In genomic region chr5:113985737-113986136, GRCm38 (mm10) we compare ENCODE assay signal across 11 mouse cellular contexts. TPM values are rescaled to one million over a fixed set of nuclear protein-coding genes. Genes with fewer than 3 reads are reported as not detected.
DNase-seq lines count a peak whose midpoint lies in the region; ATAC-seq and TF ChIP-seq lines count a peak whose summit lies in the region.
"Had no signal": no experiment of that assay in that cellular context is flagged by ENCODE, and none has a peak within 500 bp of the region (broad histone marks: within the 10 kb centered on the region; RNA-seq: fewer than 3 reads in every experiment).

No protein-coding gene starts in this region.

- no peaks in the 10 kb centered on the region for H3K9me3 ChIP-seq in erythroblast, embryonic 14.5 days (ENCODE audit: control insufficient read depth, low read length)
- no peaks in the 10 kb centered on the region for H3K9me3 ChIP-seq in kidney, postnatal 0 days (replicated peaks; ENCODE audit: low read length)
- no peaks in the 10 kb centered on the region for H3K9me3 ChIP-seq in embryonic facial prominence, embryonic 14.5 days (ENCODE audit: control insufficient read depth, low read length)
- H3K9me3 ChIP-seq in liver, embryonic 16.5 days (replicated peaks; ENCODE audit: control insufficient read depth, low read length): no peaks in the 10 kb centered on the region

- no peak for ATAC-seq in erythroblast, adult 5-6 weeks (replicated peaks; ENCODE audit: low FRiP score, poor library complexity, severe bottlenecking)
- ATAC-seq in kidney, postnatal 0 days (replicated peaks; ENCODE audit: low FRiP score, low read depth): no peak
- no peak for ATAC-seq in embryonic facial prominence, embryonic 14.5 days (ENCODE audit: low read depth)
- ATAC-seq in liver, embryonic 16.5 days (ENCODE audit: low read depth): no peak

- peak overlapping the region; percentile 45 for H3K4me3 ChIP-seq in erythroblast, embryonic 14.5 days (replicated peaks)
- H3K4me3 ChIP-seq in kidney, postnatal 0 days (replicated peaks; ENCODE audit: low read depth, low read length): no peak overlapping the region
- H3K4me3 ChIP-seq in embryonic facial prominence, embryonic 14.5 days (ENCODE audit: low read depth, low read length): no peak overlapping the region
- peak overlapping the region; percentile 41 for H3K4me3 ChIP-seq in liver, embryonic 16.5 days (ENCODE audit: low read depth, low read length)

- DNase-seq in kidney, postnatal 0 days (ENCODE audit: low spot score): no peak
- DNase-seq in kidney, postnatal 14 days: no peak
- no peak for DNase-seq in embryonic facial prominence, embryonic 14.5 days (ENCODE audit: low spot score)
- no peak for DNase-seq in adrenal gland, postnatal 14 days
- no peak for DNase-seq in adrenal gland, adult 8-10 months

- 14% methylated on average over 2 of the region's 2 CpGs for WGBS in kidney, postnatal 0 days
- 49% methylated on average over 2 of the region's 2 CpGs for WGBS in embryonic facial prominence, embryonic 14.5 days
- 56% methylated on average over 2 of the region's 2 CpGs for WGBS in liver, embryonic 16.5 days (ENCODE audit: insufficient replicate concordance)

- peak overlapping the region; percentile 77 for H3K27ac ChIP-seq in kidney, postnatal 0 days
- peak overlapping the region; percentile 18; the same call in 1 of the 2 replicates for H3K27ac ChIP-seq in embryonic facial prominence, embryonic 14.5 days (replicated peaks; ENCODE audit: low read depth, low read length)
- peak overlapping the region; percentile 96 for H3K27ac ChIP-seq in liver, embryonic 16.5 days (ENCODE audit: low read length)

- no peak overlapping the region for H3K9ac ChIP-seq in kidney, postnatal 0 days (ENCODE audit: low read depth, low read length)
- no peak overlapping the region for H3K9ac ChIP-seq in embryonic facial prominence, embryonic 14.5 days (ENCODE audit: low read depth, low read length)
- H3K9ac ChIP-seq in liver, embryonic 16.5 days (ENCODE audit: low read depth, low read length): peak overlapping the region; percentile 65

- H3K4me1 ChIP-seq in erythroblast, embryonic 14.5 days (ENCODE audit: control insufficient read depth): peaks cover 96% of the 10 kb centered on the region
- H3K4me1 ChIP-seq in kidney, postnatal 0 days (replicated peaks; ENCODE audit: insufficient read depth, low read length): peaks cover 17% of the 10 kb centered on the region
- H3K4me1 ChIP-seq in embryonic facial prominence, embryonic 14.5 days (ENCODE audit: control insufficient read depth, insufficient read depth, low read length): peaks cover 5% of the 10 kb centered on the region; the same call in 1 of the 2 replicates
- peaks cover 88% of the 10 kb centered on the region for H3K4me1 ChIP-seq in liver, embryonic 16.5 days (ENCODE audit: control insufficient read depth, low read depth, low read length)

- no peaks in the 10 kb centered on the region for H3K27me3 ChIP-seq in erythroblast, embryonic 14.5 days (ENCODE audit: control insufficient read depth)
- no peaks in the 10 kb centered on the region for H3K27me3 ChIP-seq in kidney, postnatal 0 days (ENCODE audit: insufficient read depth, low read length)
- H3K27me3 ChIP-seq in embryonic facial prominence, embryonic 14.5 days (replicated peaks; ENCODE audit: control insufficient read depth, insufficient read depth, low read length): no peaks in the 10 kb centered on the region
- H3K27me3 ChIP-seq in liver, embryonic 16.5 days (ENCODE audit: control insufficient read depth, insufficient read depth, low read depth, low read length): no peaks in the 10 kb centered on the region

- H3K36me3 ChIP-seq in erythroblast, embryonic 14.5 days (ENCODE audit: control insufficient read depth): peaks cover 80% of the 10 kb centered on the region
- H3K36me3 ChIP-seq in kidney, postnatal 0 days (ENCODE audit: insufficient read depth, low read length): no peaks in the 10 kb centered on the region
- H3K36me3 ChIP-seq in embryonic facial prominence, embryonic 14.5 days (ENCODE audit: control insufficient read depth, insufficient read depth, low read length): peaks cover 16% of the 10 kb centered on the region; the same call in 1 of the 2 replicates
- no peaks in the 10 kb centered on the region; the same call in 1 of the 2 replicates for H3K36me3 ChIP-seq in liver, embryonic 16.5 days (ENCODE audit: control insufficient read depth, insufficient read depth)

- TF ChIP-seq CTCF in kidney, postnatal 0 days (IDR thresholded peaks at IDR 0.05; ENCODE audit: low read depth): no peak

- H3K4me2 ChIP-seq in kidney, postnatal 0 days (ENCODE audit: low read length): no peak overlapping the region
- H3K4me2 ChIP-seq in embryonic facial prominence, embryonic 14.5 days (ENCODE audit: low read depth, low read length): no peak overlapping the region
- peak overlapping the region; percentile 73 for H3K4me2 ChIP-seq in liver, embryonic 16.5 days (ENCODE audit: low read depth, low read length)

RNA-seq across cellular contexts. Expression of gene Ssh1, which starts 8.0 kb away (rescaled TPM):
- 3.3 TPM in 2 replicates for polyA plus RNA-seq in erythroblast, embryonic 14.5 days (2012)
- 55.9 and 63.5 TPM in 2 replicates for total RNA-seq in erythroblast, adult 5-6 weeks (2015; ENCODE audit: low replicate concordance)
- 60.6 and 63.8 TPM in 2 replicates for total RNA-seq in erythroblast, adult 5-6 weeks (2017; ENCODE audit: low replicate concordance)
- polyA plus RNA-seq in kidney, postnatal 0 days (2015; fragmentation: Nextera tagmentation; extraction: Ambion mirVana): 9.9 and 10.0 TPM in 2 replicates
- polyA plus RNA-seq in embryonic facial prominence, embryonic 14.5 days (2014; fragmentation: Nextera tagmentation; extraction: Ambion mirVana): 16.5 and 17.1 TPM in 2 replicates
- polyA plus RNA-seq in liver, embryonic 16.5 days (2015; fragmentation: Nextera tagmentation; extraction: Ambion mirVana): 6.1 and 6.8 TPM in 2 replicates
- 18.8 and 21.2 TPM in 2 replicates for total RNA-seq in adrenal gland, postnatal 14 days (2021)
- total RNA-seq in adrenal gland, adult 8-10 months (2022): 10 to 100 TPM; 17.3 to 32.2 (median 23.3) TPM

RNA-seq across cellular contexts. Expression of gene Dao, which starts 17.8 kb away (rescaled TPM):
- not detected in 2 replicates for polyA plus RNA-seq in erythroblast, embryonic 14.5 days (2012)
- not detected in 2 replicates for total RNA-seq in erythroblast, adult 5-6 weeks (2015; ENCODE audit: low replicate concordance)
- not detected in 2 replicates for total RNA-seq in erythroblast, adult 5-6 weeks (2017; ENCODE audit: low replicate concordance)
- 35.3 and 42.7 TPM in 2 replicates for polyA plus RNA-seq in kidney, postnatal 0 days (2015; fragmentation: Nextera tagmentation; extraction: Ambion mirVana)
- not detected in 2 replicates for polyA plus RNA-seq in embryonic facial prominence, embryonic 14.5 days (2014; fragmentation: Nextera tagmentation; extraction: Ambion mirVana)
- polyA plus RNA-seq in liver, embryonic 16.5 days (2015; fragmentation: Nextera tagmentation; extraction: Ambion mirVana): 0.21 TPM in 1 of 2 replicates, not detected in the other
- not detected in 2 replicates for total RNA-seq in adrenal gland, postnatal 14 days (2021)
- not detected for total RNA-seq in adrenal gland, adult 8-10 months (2022)
- polyA plus RNA-seq: forebrain, embryonic 11.5 days; hindbrain, embryonic 11.5 days; neural tube, embryonic 14.5 days had no signal

Comparison
In these comparisons a context has a peak if more than half of its experiments do, and no peak if none do; other contexts are left out.
1. H3K4me3 ChIP-seq: peak in erythroblast, embryonic 14.5 days (single experiment) and liver, embryonic 16.5 days (single experiment); none in kidney, postnatal 0 days (single experiment) and embryonic facial prominence, embryonic 14.5 days (single experiment).
2. H3K27ac ChIP-seq: peak in every context shown above with its lines; median percentile 96 in liver, embryonic 16.5 days; 77 in kidney, postnatal 0 days; 18 in embryonic facial prominence, embryonic 14.5 days.
3. RNA of gene Dao, which starts 17.8 kb away (polyA plus RNA-seq): 35.3 to 42.7 TPM in kidney, postnatal 0 days; 0.21 TPM in liver, embryonic 16.5 days, not detected in erythroblast, embryonic 14.5 days and not detected in embryonic facial prominence, embryonic 14.5 days; every median in the first group is over 10 times any median in the second.